Mouse (Mus musculus): Measurements from ENCODE around the gene Hoxa11.
A peak's percentile ranks its signal among the peaks of the same experiment; 100 is the strongest.

Hoxa11 gene

DNA sequence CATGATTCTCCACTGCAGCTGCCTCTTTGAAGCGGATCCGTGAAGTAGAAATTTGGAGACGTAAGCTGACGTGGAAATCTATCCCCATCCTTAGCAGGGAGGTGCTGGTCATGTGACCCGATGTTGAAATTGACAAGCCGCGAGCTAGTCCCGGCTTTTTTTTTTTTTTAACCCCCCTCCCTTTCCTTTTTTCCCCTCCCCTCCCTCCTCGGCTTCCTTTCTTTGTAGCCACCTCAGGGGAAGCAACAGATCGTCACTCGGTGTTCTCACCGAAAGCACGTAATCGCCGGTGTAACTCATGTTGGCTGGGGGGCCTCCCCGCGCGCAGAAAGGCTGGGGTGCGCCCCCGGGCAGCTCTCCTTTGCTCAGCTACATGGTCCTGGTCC, at the start of gene Hoxa11:
TSS of gene Hoxa11 (minus strand) at position 54 of the 386 bp plus-strand sequence.
- peak; percentile 62 to 73 for DNase-seq

GRCm38 (mm10) chr6:52294616-52295015, 49.0 kb upstream of the Hoxa11 start:
- DNase-seq: no peak

DNA sequence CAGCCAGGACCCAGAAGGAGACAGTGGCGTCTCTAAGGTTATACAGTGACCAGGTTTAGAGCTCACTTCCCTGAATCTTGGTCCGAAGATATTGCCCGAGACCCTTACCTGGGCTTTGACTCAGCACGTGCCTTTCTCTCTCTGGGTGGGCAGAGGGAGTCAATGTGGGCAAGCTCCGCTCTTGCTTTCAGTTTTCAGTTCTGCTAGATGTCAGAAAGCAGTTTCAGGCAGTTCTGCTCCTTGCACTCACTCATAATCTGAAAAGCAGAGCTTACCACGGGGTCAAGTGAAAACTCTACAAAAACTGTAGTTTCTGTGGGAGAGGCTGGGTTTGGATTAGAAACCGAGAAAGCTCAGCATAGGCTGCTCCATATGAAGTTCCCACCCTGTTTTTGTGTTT, 46.7 kb upstream of the Hoxa11 start:
- DNase-seq: no peak

- peak in 1 of 2 experiments; percentile 36 for DNase-seq
Measured at GRCm38 (mm10) chr6:52291021-52291860, 45.6 kb upstream of the Hoxa11 start.

DNA sequence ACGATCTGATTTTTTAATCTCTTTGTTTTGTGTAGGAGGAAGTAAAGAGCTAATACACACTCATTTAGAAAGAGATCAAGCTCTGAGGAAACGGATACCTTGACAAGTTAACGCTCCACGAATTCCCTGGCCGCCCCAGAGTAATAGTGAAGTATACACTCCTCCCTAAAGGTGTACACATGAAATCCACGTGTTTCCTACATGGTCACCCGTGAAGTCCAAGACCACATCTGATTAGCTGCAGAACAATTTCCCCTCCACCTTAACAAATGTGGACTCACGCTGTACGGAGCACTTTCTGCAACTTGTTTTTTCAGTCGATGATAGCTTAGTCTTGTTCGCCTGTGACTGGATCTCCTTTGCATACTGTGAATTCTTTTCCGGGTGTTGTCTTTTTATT, 44.6 kb upstream of the Hoxa11 start:
- DNase-seq: no peak

- no peak for DNase-seq
Measured at GRCm38 (mm10) chr6:52283896-52284295, 38.3 kb upstream of the Hoxa11 start.

GRCm38 (mm10) chr6:52281084-52281483, 35.5 kb upstream of the Hoxa11 start:
- DNase-seq: no peak

- no peak for DNase-seq
Measured at GRCm38 (mm10) chr6:52276920-52277319, 31.3 kb upstream of the Hoxa11 start.

GRCm38 (mm10) chr6:52276382-52276781, 30.8 kb upstream of the Hoxa11 start:
- DNase-seq: no peak

DNA sequence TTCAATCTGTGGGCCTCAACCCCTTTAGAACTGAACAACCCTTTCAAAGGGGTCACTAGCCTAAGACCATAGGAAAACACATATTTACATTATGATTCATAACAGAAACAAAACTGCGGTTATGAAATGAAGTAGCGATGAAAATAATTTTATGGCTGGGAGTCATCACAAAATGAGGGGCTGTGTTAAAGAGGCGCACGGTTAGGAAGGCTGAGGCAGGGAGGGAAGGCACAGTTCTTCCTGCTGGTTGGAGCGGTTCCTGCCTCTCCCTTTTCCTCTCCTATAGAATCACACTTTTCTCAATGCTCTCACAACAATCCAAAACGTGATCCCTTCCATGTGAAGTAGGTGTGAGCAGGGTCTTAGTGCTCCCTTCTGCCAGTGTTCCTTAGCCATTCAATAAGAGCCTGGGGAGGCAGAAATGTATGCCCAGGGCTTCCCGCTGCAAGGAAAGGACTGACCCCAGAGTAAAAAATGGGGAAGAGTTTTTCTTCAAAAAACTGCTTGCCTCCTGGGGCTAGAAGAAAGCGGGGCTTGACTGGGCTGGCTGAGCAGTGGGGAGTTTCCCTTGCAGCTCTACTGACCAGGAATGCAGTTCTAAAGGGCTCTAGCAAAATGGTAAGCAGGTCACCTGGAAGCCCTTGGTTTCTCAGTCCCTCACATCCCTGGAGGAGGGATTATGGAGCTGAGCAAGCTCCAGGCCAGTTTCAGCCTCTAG, 30.1 kb upstream of the Hoxa11 start:
- DNase-seq: no peak

DNA sequence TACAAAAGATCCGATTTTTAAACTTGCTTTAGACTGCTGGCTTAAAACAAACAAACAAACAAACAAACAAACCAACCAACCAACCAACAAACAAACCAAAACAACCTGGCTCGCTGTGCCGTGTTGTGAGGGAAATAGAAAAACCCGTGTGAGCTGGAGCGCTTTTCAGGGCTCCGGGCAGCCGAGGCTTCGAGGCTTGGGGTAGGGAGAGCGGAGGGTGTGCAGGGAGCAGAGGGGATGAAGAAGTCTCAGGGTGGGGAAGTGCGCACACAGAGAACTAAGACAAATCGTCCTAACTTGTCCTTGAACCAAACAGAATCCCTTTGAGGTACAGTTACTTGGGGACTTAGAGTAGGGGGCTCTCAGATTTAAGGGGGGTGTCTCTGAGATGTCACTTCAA, 29.0 kb upstream of the Hoxa11 start:
- no peak for DNase-seq

GRCm38 (mm10) chr6:52273656-52274280, 28.2 kb upstream of the Hoxa11 start:
- no peak for DNase-seq

DNA sequence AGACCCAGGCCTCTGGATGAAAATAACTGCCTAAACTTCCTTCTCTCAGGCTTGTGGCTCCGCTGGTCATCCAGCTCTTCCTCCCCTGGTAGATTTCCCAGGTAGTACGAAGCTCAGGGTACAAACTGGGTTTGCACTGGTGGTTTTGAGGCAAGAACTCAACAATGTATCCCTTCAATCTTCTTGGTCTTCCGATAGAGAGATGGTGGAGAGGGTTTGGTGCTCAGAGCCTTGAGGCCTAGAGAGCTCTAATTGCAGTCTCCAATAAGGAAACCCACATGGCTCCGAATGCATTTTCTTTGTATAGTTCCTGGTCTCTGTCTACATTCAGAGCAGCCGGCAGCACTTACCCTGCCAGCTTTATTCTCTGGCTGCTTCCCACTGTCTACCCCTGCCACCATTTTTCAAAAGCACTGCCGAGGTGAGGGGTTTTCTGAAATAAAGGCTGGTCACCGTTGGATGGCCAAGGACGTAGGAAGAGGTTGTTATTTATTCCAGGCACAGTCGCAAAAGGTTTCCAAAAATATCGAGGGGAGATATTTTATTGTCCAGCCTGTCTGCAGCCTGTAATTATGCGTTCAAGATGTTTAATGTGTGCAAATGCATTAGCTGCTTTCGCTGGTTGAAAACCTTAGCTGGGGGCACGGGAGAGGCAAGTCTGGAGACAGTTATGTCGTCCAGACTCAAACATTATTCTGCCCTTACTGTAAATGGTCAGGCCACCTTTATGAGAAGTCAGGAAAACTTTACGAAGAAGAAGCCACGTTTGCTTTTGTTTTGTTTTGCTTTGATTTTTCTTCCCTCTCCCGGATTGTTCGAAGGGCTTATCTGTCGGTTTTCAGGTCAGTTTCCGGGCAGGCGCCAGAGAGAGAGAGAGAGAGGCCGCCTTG, 27.4 kb upstream of the Hoxa11 start:
- DNase-seq: no peak

DNA sequence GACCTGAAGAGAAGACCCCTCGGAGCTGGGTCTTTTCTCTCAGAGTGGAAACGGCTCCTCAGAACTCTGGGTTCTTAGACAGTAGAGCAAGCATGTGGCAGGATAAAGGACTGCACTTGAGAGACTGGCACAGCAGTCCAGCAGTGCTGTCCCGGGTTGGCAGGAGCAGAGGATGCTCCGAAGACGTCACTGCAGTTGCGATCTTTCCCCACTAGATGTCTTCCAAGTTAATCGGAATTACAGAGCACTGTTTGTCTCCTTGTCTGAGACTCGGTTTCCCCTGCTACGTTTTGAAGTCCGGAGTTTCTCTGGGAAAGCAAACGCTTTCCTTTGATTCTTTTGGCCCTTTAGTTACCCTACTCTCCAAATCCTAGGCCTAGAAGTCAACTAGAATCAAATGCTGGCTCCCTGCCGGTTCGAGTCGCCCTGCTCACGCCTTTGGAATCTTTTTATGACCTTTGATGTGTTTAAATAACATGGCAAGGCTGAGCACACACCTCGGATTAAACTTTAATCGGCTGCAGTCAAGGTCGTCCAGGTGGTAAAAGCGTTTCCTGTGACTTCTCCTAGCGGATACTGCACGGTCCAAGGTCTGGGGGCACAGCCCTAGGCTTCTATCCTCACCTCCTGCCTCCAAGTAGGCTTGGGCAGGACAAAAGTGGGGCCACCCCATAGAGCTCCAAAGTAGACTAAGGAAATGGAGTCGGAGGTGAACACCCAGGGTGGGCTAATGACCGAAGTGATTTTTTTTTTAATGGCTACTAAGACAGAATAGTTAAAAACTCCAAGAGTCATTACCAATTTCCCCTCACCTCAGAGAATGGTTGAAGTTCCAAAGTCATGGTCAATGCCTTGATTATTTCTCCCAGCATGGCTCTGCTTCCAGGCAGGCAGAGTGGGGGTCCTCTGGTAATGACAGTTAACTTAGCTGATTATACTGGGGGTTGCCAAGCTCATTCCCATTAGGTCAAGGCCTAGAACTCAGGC, 25.2 kb upstream of the Hoxa11 start:
- DNase-seq: peak; percentile 68 to 83

DNA sequence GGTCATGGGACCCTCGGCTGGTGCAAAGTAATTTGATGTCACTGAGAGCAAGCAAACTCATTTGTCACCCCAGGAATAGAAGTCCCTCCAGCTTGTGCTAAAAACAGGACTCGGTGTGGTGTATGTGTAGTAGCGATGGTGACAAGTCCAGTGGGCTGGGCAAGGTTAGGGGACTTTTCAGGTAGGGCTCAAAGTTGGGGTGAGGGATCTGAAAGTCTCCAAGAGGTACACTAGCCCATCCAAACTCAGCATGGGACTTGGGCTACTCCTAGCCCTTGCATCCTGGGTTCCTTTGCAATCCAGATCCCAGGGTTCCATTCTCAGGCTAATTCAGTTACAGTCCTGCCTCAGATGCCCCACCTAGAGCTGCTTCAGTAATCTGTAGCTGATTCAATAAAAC, 23.1 kb upstream of the Hoxa11 start:
- no peak for DNase-seq

GRCm38 (mm10) chr6:52268341-52268740, 22.7 kb upstream of the Hoxa11 start:
- no peak for DNase-seq

GRCm38 (mm10) chr6:52267691-52268090, 22.1 kb upstream of the Hoxa11 start:
- no peak for DNase-seq

GRCm38 (mm10) chr6:52267221-52267620, 21.6 kb upstream of the Hoxa11 start:
- no peak for DNase-seq

- no peak for DNase-seq
Measured at GRCm38 (mm10) chr6:52266666-52266985, 21.0 kb upstream of the Hoxa11 start.

GRCm38 (mm10) chr6:52265913-52266665, 20.5 kb upstream of the Hoxa11 start:
- no peak for DNase-seq
